28 mouse cellular contexts compared by ENCODE assay signal in genomic region chr4:9935949-9936348, GRCm38 (mm10).
DNase-seq lines count a peak whose midpoint lies in the region; ATAC-seq and TF ChIP-seq lines count a peak whose summit lies in the region.
"Had no signal": no experiment of that assay in that cellular context is flagged by ENCODE, and none has a peak within 500 bp of the region (broad histone marks: within the 10 kb centered on the region; RNA-seq: fewer than 3 reads in every experiment).

No protein-coding gene starts in this region.

- no peak overlapping the region for H3K27ac ChIP-seq in forebrain, postnatal 0 days (ENCODE audit: low read depth, low read length)
- H3K27ac ChIP-seq in forebrain, embryonic 11.5 days (ENCODE audit: low read depth, low read length): no peak overlapping the region
- H3K27ac ChIP-seq in midbrain, postnatal 0 days (ENCODE audit: low read depth, low read length): no peak overlapping the region
- no peak overlapping the region for H3K27ac ChIP-seq in midbrain, embryonic 11.5 days (ENCODE audit: low read depth, low read length)
- H3K27ac ChIP-seq: embryonic facial prominence, embryonic 13.5 days; hindbrain, embryonic 12.5 days; kidney, postnatal 0 days; limb, embryonic 10.5 days; limb, embryonic 15.5 days; liver, embryonic 13.5 days; midbrain, embryonic 10.5 days had no signal

- H3K9ac ChIP-seq in forebrain, postnatal 0 days: no peak overlapping the region
- no peak overlapping the region for H3K9ac ChIP-seq in forebrain, embryonic 11.5 days (ENCODE audit: low read length)
- no peak overlapping the region for H3K9ac ChIP-seq in midbrain, postnatal 0 days (replicated peaks; ENCODE audit: low read length, poor library complexity, severe bottlenecking)
- H3K9ac ChIP-seq in midbrain, embryonic 11.5 days (ENCODE audit: low read length): no peak overlapping the region
- H3K9ac ChIP-seq: embryonic facial prominence, embryonic 13.5 days; hindbrain, embryonic 12.5 days; limb, embryonic 15.5 days; liver, embryonic 13.5 days had no signal

- no peak overlapping the region for H3K4me3 ChIP-seq in forebrain, postnatal 0 days (ENCODE audit: low read depth, low read length)
- H3K4me3 ChIP-seq in forebrain, embryonic 11.5 days (ENCODE audit: low read depth, low read length): no peak overlapping the region
- H3K4me3 ChIP-seq in midbrain, postnatal 0 days (ENCODE audit: low read depth, low read length): no peak overlapping the region
- H3K4me3 ChIP-seq in midbrain, embryonic 11.5 days (ENCODE audit: low read depth, low read length): no peak overlapping the region
- H3K4me3 ChIP-seq: embryonic facial prominence, embryonic 13.5 days; erythroblast, embryonic 14.5 days; hindbrain, embryonic 12.5 days; limb, embryonic 10.5 days; limb, embryonic 15.5 days; liver, embryonic 13.5 days; midbrain, embryonic 10.5 days had no signal

- no peak for ATAC-seq in forebrain, postnatal 0 days
- no peak for ATAC-seq in forebrain, embryonic 11.5 days (replicated peaks; ENCODE audit: low FRiP score)
- no peak for ATAC-seq in midbrain, postnatal 0 days (ENCODE audit: low FRiP score)
- ATAC-seq in midbrain, embryonic 11.5 days (ENCODE audit: low FRiP score): no peak
- peak; percentile 22; the same call in 1 of the 2 replicates for ATAC-seq in granulocyte monocyte progenitor cell, adult 5-6 weeks (replicated peaks; ENCODE audit: poor library complexity, severe bottlenecking)
- ATAC-seq: forebrain, embryonic 16.5 days; intestine, embryonic 16.5 days had no signal

- WGBS in forebrain, postnatal 0 days: 34% methylated on average over 3 of the region's 3 CpGs
- WGBS in forebrain, embryonic 11.5 days: 71% methylated on average over 3 of the region's 3 CpGs
- 55% methylated on average over 3 of the region's 3 CpGs for WGBS in midbrain, postnatal 0 days
- WGBS in midbrain, embryonic 11.5 days: 60% methylated on average over 3 of the region's 3 CpGs

- H3K4me1 ChIP-seq in forebrain, postnatal 0 days (ENCODE audit: insufficient read depth): no peaks in the 10 kb centered on the region
- H3K4me1 ChIP-seq in forebrain, embryonic 11.5 days (replicated peaks; ENCODE audit: control insufficient read depth, insufficient read depth, low read length): no peaks in the 10 kb centered on the region
- no peaks in the 10 kb centered on the region for H3K4me1 ChIP-seq in midbrain, postnatal 0 days (ENCODE audit: insufficient read depth, low read length)
- H3K4me1 ChIP-seq in midbrain, embryonic 11.5 days (ENCODE audit: control insufficient read depth, insufficient read depth, low read length): no peaks in the 10 kb centered on the region
- H3K4me1 ChIP-seq: embryonic facial prominence, embryonic 13.5 days; hindbrain, embryonic 12.5 days; limb, embryonic 10.5 days; limb, embryonic 15.5 days; liver, embryonic 13.5 days; midbrain, embryonic 10.5 days had no signal

- peak; percentile 73 to 74 for DNase-seq in cerebellum, postnatal 10 days
- DNase-seq in cerebellum, adult 11 months: no peak
- DNase-seq in forebrain, postnatal 0 days: peak; percentile 1
- DNase-seq in forebrain, embryonic 11.5 days (ENCODE audit: low spot score): no peak
- DNase-seq in midbrain, postnatal 0 days (ENCODE audit: low spot score): peak; percentile 21
- DNase-seq in midbrain, embryonic 11.5 days (ENCODE audit: low spot score, missing footprints): no peak
- no peak for DNase-seq in spleen, adult 12 weeks (ENCODE audit: low spot score)
- DNase-seq: adrenal gland, adult 2 months; cerebellum, adult 2 months; embryo, embryonic 11 days; kidney, adult 8-10 months; kidney, postnatal 4 days; liver, embryonic 13.5 days; lung, adult 18-20 months; lung, postnatal 10 days; right cerebral cortex, postnatal 14 days; thymus, adult 18-20 months; thymus, postnatal 25 days had no signal

- no peaks in the 10 kb centered on the region for H3K9me3 ChIP-seq in forebrain, postnatal 0 days (ENCODE audit: low read length)
- H3K9me3 ChIP-seq in forebrain, embryonic 11.5 days (ENCODE audit: control insufficient read depth, low read length): no peaks in the 10 kb centered on the region
- no peaks in the 10 kb centered on the region for H3K9me3 ChIP-seq in midbrain, postnatal 0 days (ENCODE audit: low read length)
- H3K9me3 ChIP-seq in midbrain, embryonic 11.5 days (ENCODE audit: control insufficient read depth, low read length): no peaks in the 10 kb centered on the region
- H3K9me3 ChIP-seq: embryonic facial prominence, embryonic 13.5 days; hindbrain, embryonic 12.5 days; limb, embryonic 10.5 days; limb, embryonic 15.5 days; liver, embryonic 13.5 days; midbrain, embryonic 10.5 days had no signal

- no peaks in the 10 kb centered on the region for H3K36me3 ChIP-seq in forebrain, postnatal 0 days (ENCODE audit: insufficient read depth)
- no peaks in the 10 kb centered on the region for H3K36me3 ChIP-seq in forebrain, embryonic 11.5 days (ENCODE audit: control insufficient read depth, insufficient read depth, low read length)
- H3K36me3 ChIP-seq in midbrain, postnatal 0 days (ENCODE audit: insufficient read depth, low read length): no peaks in the 10 kb centered on the region
- H3K36me3 ChIP-seq in midbrain, embryonic 11.5 days (ENCODE audit: control insufficient read depth, insufficient read depth, low read length): no peaks in the 10 kb centered on the region
- H3K36me3 ChIP-seq: embryonic facial prominence, embryonic 13.5 days; hindbrain, embryonic 12.5 days; limb, embryonic 10.5 days; limb, embryonic 15.5 days; liver, embryonic 13.5 days; midbrain, embryonic 10.5 days had no signal

- no peak overlapping the region for H3K4me2 ChIP-seq in forebrain, postnatal 0 days (ENCODE audit: low read depth)
- no peak overlapping the region for H3K4me2 ChIP-seq in forebrain, embryonic 11.5 days (ENCODE audit: low read depth, low read length, severe bottlenecking)
- no peak overlapping the region for H3K4me2 ChIP-seq in midbrain, postnatal 0 days (ENCODE audit: low read depth, low read length, poor library complexity, severe bottlenecking)
- no peak overlapping the region for H3K4me2 ChIP-seq in midbrain, embryonic 11.5 days
- H3K4me2 ChIP-seq: embryonic facial prominence, embryonic 13.5 days; hindbrain, embryonic 12.5 days; limb, embryonic 15.5 days; liver, embryonic 13.5 days had no signal

- TF ChIP-seq CTCF in forebrain, postnatal 0 days (IDR thresholded peaks at IDR 0.05; ENCODE audit: low read depth): no peak
- no peak for TF ChIP-seq CTCF in midbrain, postnatal 0 days (IDR thresholded peaks at IDR 0.05)

- H3K27me3 ChIP-seq in forebrain, postnatal 0 days (ENCODE audit: insufficient read depth, low read length): no peaks in the 10 kb centered on the region
- no peaks in the 10 kb centered on the region for H3K27me3 ChIP-seq in forebrain, embryonic 11.5 days (ENCODE audit: control insufficient read depth, insufficient read depth, low read length)
- H3K27me3 ChIP-seq in midbrain, postnatal 0 days (ENCODE audit: insufficient read depth, low read length): no peaks in the 10 kb centered on the region
- H3K27me3 ChIP-seq in midbrain, embryonic 11.5 days (ENCODE audit: control insufficient read depth, insufficient read depth, low read length): no peaks in the 10 kb centered on the region
- H3K27me3 ChIP-seq: embryonic facial prominence, embryonic 13.5 days; hindbrain, embryonic 12.5 days; limb, embryonic 15.5 days; liver, embryonic 13.5 days had no signal

Comparison
In these comparisons a context has a peak if more than half of its experiments do, and no peak if none do; other contexts are left out.
1. DNase-seq: peak in cerebellum, postnatal 10 days (2 of 2), forebrain, postnatal 0 days (single experiment) and midbrain, postnatal 0 days (single experiment); none in cerebellum, adult 11 months (single experiment), forebrain, embryonic 11.5 days (single experiment), midbrain, embryonic 11.5 days (single experiment) and spleen, adult 12 weeks (single experiment).